Mouse (Mus musculus) lung, embryonic 16.5 days (tissue): Measurements from ENCODE around the gene Cd248. TPM values are rescaled to one million over a fixed set of nuclear protein-coding genes. Genes with fewer than 3 reads are reported as not detected.

Experiments
- ATAC-seq: fragments of 200-750 bp; cut with Nextera tagmentation; 2 replicates; pipeline ENCODE4 v1.8.0; 2017; ENCODE audit warnings: low read depth, mild to moderate bottlenecking, moderate library complexity
- H3K27ac ChIP-seq: fragments of 300-500 bp; sonication (generic); 2 replicates; pipeline ENCODE4 v1.5.1; 2014; ENCODE audit warnings: mild to moderate bottlenecking, control low read depth, low read length
- H3K27me3 ChIP-seq: fragments of 300-500 bp; sonication (generic); 2 replicates; pipeline ENCODE4 v1.6.1; 2014; ENCODE audit warnings: low read depth, low read length, mixed read lengths; ENCODE audit not compliant: control insufficient read depth, insufficient read depth
- H3K36me3 ChIP-seq: fragments of 300-500 bp; sonication (generic); 2 replicates; pipeline ENCODE4 v1.6.1; 2014; ENCODE audit warnings: low read length; ENCODE audit not compliant: control insufficient read depth, insufficient read depth
- H3K4me1 ChIP-seq: fragments of 300-500 bp; sonication (generic); replicated peaks from 2 replicates; pipeline ENCODE4 v1.6.1; 2014; ENCODE audit warnings: low read length, mixed read lengths; ENCODE audit not compliant: control insufficient read depth, insufficient read depth
- H3K4me2 ChIP-seq: fragments of 300-500 bp; sonication (generic); 2 replicates; pipeline ENCODE4 v1.6.1; 2014; ENCODE audit warnings: low read depth, low read length, control low read depth
- H3K4me3 ChIP-seq: fragments of 300-500 bp; sonication (generic); 2 replicates; pipeline ENCODE4 v1.5.1; 2014; ENCODE audit warnings: mild to moderate bottlenecking, low read length, control low read depth
- H3K9ac ChIP-seq: fragments of 300-500 bp; sonication (generic); 2 replicates; pipeline ENCODE4 v1.6.1; 2014; ENCODE audit warnings: low read length, control low read depth
- H3K9me3 ChIP-seq: fragments of 300-500 bp; sonication (generic); 2 replicates; pipeline ENCODE4 v1.6.1; 2016; ENCODE audit warnings: low read length; ENCODE audit not compliant: control insufficient read depth
- WGBS: fragments of 180-500 bp; shearing (Covaris S2); extraction: QIAGEN DNeasy Blood & Tissue Kit; methylation state at CpG from one replicate; pipeline ENCODE4 v1.1.7; 2014; 5-methylcytosine and 5-hydroxymethylcytosine counted together
- polyA plus RNA-seq: library from polyadenylated mRNA; unstranded; fragments of >200 nt; fragmentation: Nextera tagmentation; extraction: Ambion mirVana; gene quantifications from 2 replicates; pipeline ENCODE4 v1.2.1, GENCODE M21; 2015

The Cd248 gene
- polyA plus RNA-seq, 1 experiment from 2014 or later: 80.6 TPM

GRCm38 (mm10) chr19:5071077-5071476, 3.2 kb downstream of the Cd248 start:
- 7% methylated on average over 11 of the region's 11 CpGs for WGBS
- Histone ChIP-seq H3K36me3 (no peaks in the 10 kb centered on the region), H3K9ac (peak overlapping the region; percentile 48), H3K4me2 (peak overlapping the region; percentile 83), H3K9me3 (no peaks in the 10 kb centered on the region), H3K4me3 (peak overlapping the region; percentile 62), H3K27ac (peak overlapping the region; percentile 83), H3K27me3 (peaks cover 24% of the 10 kb centered on the region), H3K4me1 (peaks cover 21% of the 10 kb centered on the region)
- no peak for ATAC-seq

- peak overlapping the region; percentile 83 for H3K27ac ChIP-seq
- no peaks in the 10 kb centered on the region for H3K36me3 ChIP-seq
- H3K4me2 ChIP-seq: peak overlapping the region; percentile 83
- H3K27me3 ChIP-seq: peaks cover 24% of the 10 kb centered on the region
- H3K9me3 ChIP-seq: no peaks in the 10 kb centered on the region
- peak overlapping the region; percentile 48 for H3K9ac ChIP-seq
- peak overlapping the region; percentile 62 for H3K4me3 ChIP-seq
- peak; percentile 86 for ATAC-seq
- peaks cover 21% of the 10 kb centered on the region for H3K4me1 ChIP-seq
- WGBS: under 1% methylated on average over 39 of the region's 40 CpGs
Observed at GRCm38 (mm10) chr19:5071545-5072369, 3.9 kb downstream of the Cd248 start.

GRCm38 (mm10) chr19:5072389-5073019, 4.6 kb downstream of the Cd248 start:
- Histone ChIP-seq H3K4me1 (peaks cover 14% of the 10 kb centered on the region), H3K4me3 (peak overlapping the region; percentile 62), H3K4me2 (peak overlapping the region; percentile 83), H3K36me3 (no peaks in the 10 kb centered on the region), H3K9ac (peak overlapping the region; percentile 48), H3K9me3 (no peaks in the 10 kb centered on the region), H3K27me3 (peaks cover 24% of the 10 kb centered on the region), H3K27ac (peak overlapping the region; percentile 83)
- 2% methylated on average over 20 of the region's 20 CpGs for WGBS
- ATAC-seq: peak; percentile 7

GRCm38 (mm10) chr19:5073028-5073427, 5.2 kb downstream of the Cd248 start:
- Histone ChIP-seq H3K4me3 (peak overlapping the region; percentile 62), H3K4me2 (peak overlapping the region; percentile 83), H3K9ac (no peak overlapping the region), H3K4me1 (peaks cover 9% of the 10 kb centered on the region), H3K27me3 (peaks cover 21% of the 10 kb centered on the region), H3K9me3 (no peaks in the 10 kb centered on the region), H3K27ac (no peak overlapping the region; the same call in 1 of the 2 replicates), H3K36me3 (no peaks in the 10 kb centered on the region)
- WGBS: under 1% methylated on average over 15 of the region's 15 CpGs
- ATAC-seq: peak; percentile 19; the same call in 1 of the 2 replicates

- Histone ChIP-seq H3K27ac (no peak overlapping the region), H3K36me3 (no peaks in the 10 kb centered on the region), H3K4me2 (0 out of 2 replicates have a peak overlapping the region, but pooled peaks have one; percentile 83), H3K9me3 (no peaks in the 10 kb centered on the region), H3K4me3 (no peak overlapping the region), H3K27me3 (peaks cover 18% of the 10 kb centered on the region), H3K4me1 (peaks cover 7% of the 10 kb centered on the region), H3K9ac (no peak overlapping the region)
- ATAC-seq: no peak
- WGBS: 15% methylated on average over 5 of the region's 5 CpGs
Observed at GRCm38 (mm10) chr19:5073518-5073917, 5.6 kb downstream of the Cd248 start.

- Histone ChIP-seq H3K36me3 (no peaks in the 10 kb centered on the region), H3K9me3 (no peaks in the 10 kb centered on the region), H3K4me2 (no peak overlapping the region), H3K27ac (no peak overlapping the region), H3K27me3 (peaks cover 40% of the 10 kb centered on the region), H3K4me1 (no peaks in the 10 kb centered on the region), H3K9ac (no peak overlapping the region), H3K4me3 (no peak overlapping the region)
- ATAC-seq: no peak
- 88% methylated on average over 1 of the region's 1 CpGs for WGBS
Observed at GRCm38 (mm10) chr19:5079279-5079678, 11.4 kb downstream of the Cd248 start.

- WGBS: 59% methylated on average over 18 of the region's 18 CpGs
Observed at GRCm38 (mm10) chr19:5082005-5082404, 14.1 kb downstream of the Cd248 start.

GRCm38 (mm10) chr19:5082596-5082995, 14.7 kb downstream of the Cd248 start:
- Histone ChIP-seq H3K9me3 (no peaks in the 10 kb centered on the region), H3K36me3 (no peaks in the 10 kb centered on the region), H3K4me2 (no peak overlapping the region), H3K27me3 (peaks cover 56% of the 10 kb centered on the region), H3K4me3 (no peak overlapping the region), H3K4me1 (peaks cover 5% of the 10 kb centered on the region), H3K27ac (no peak overlapping the region), H3K9ac (no peak overlapping the region)
- WGBS: 57% methylated on average over 24 of the region's 24 CpGs
- no peak for ATAC-seq

More at GRCm38 (mm10) chr19:5082005-5082404, 14.1 kb downstream of the Cd248 start:
- Histone ChIP-seq H3K9me3 (no peaks in the 10 kb centered on the region), H3K4me3 (no peak overlapping the region), H3K27me3 (peaks cover 56% of the 10 kb centered on the region), H3K9ac (no peak overlapping the region), H3K4me2 (no peak overlapping the region), H3K36me3 (no peaks in the 10 kb centered on the region), H3K27ac (no peak overlapping the region), H3K4me1 (peaks cover 3% of the 10 kb centered on the region; the same call in 1 of the 2 replicates)
- ATAC-seq: no peak
